Mouse (Mus musculus) midbrain, embryonic 14.5 days (tissue): ENCODE results near the gene Maged1. TPM values are rescaled to one million over a fixed set of nuclear protein-coding genes. Genes with fewer than 3 reads are reported as not detected.
A peak's percentile ranks its signal among the peaks of the same experiment; 100 is the strongest.

Experiments used
- ATAC-seq: fragments of 200-750 bp; cut with Nextera tagmentation; 2 replicates; pipeline ENCODE4 v1.8.0; 2017; ENCODE audit warnings: moderate number of reproducible peaks, moderate library complexity; ENCODE audit not compliant: low FRiP score, low TSS enrichment
- DNase-seq: peaks from one replicate; pipeline ENCODE4 v3.0.0-alpha.2; 2015
- H3K27ac ChIP-seq: fragments of 300-500 bp; sonication (generic); replicated peaks from 2 replicates; pipeline ENCODE4 v1.5.1; 2014; ENCODE audit warnings: mild to moderate bottlenecking, low read depth, low read length, moderate library complexity
- H3K27me3 ChIP-seq: fragments of 300-500 bp; sonication (generic); 2 replicates; pipeline ENCODE4 v1.6.1; 2014; ENCODE audit warnings: low read length, control low read depth, mixed read lengths; ENCODE audit not compliant: control insufficient read depth, insufficient read depth
- H3K36me3 ChIP-seq: fragments of 300-500 bp; sonication (generic); 2 replicates; pipeline ENCODE4 v1.6.1; 2014; ENCODE audit warnings: low read length, control low read depth; ENCODE audit not compliant: control insufficient read depth, insufficient read depth
- H3K4me1 ChIP-seq: fragments of 300-500 bp; sonication (generic); 2 replicates; pipeline ENCODE4 v1.6.1; 2014; ENCODE audit warnings: mild to moderate bottlenecking, antibody characterized with exemption, low read length, control low read depth; ENCODE audit not compliant: control insufficient read depth, insufficient read depth
- H3K4me2 ChIP-seq: fragments of 300-500 bp; sonication (generic); 2 replicates; pipeline ENCODE4 v1.6.1; 2014; ENCODE audit warnings: mild to moderate bottlenecking, low read length, moderate library complexity
- H3K4me3 ChIP-seq: fragments of 300-500 bp; sonication (generic); replicated peaks from 2 replicates; pipeline ENCODE4 v1.5.1; 2014; ENCODE audit warnings: low read depth, low read length
- H3K9ac ChIP-seq: fragments of 300-500 bp; sonication (generic); replicated peaks from 2 replicates; pipeline ENCODE4 v1.6.1; 2014; ENCODE audit warnings: mild to moderate bottlenecking, low read length, moderate library complexity
- H3K9me3 ChIP-seq: fragments of 300-500 bp; sonication (generic); 2 replicates; pipeline ENCODE4 v1.6.1; 2016; ENCODE audit warnings: low read length, control low read depth, mixed read lengths; ENCODE audit not compliant: control insufficient read depth
- WGBS: fragments of 180-500 bp; shearing (Covaris S2); extraction: QIAGEN DNeasy Blood & Tissue Kit; methylation state at CpG from one replicate; pipeline ENCODE4 v1.1.7; 2014; 5-methylcytosine and 5-hydroxymethylcytosine counted together
- polyA plus RNA-seq: library from polyadenylated mRNA; unstranded; fragments of >200 nt; fragmentation: Nextera tagmentation; extraction: Ambion mirVana; gene quantifications from 2 replicates; pipeline ENCODE4 v1.2.1, GENCODE M21; 2014

The Maged1 gene
- polyA plus RNA-seq = 1,056 and 1,237 TPM in 2 replicates

DNA sequence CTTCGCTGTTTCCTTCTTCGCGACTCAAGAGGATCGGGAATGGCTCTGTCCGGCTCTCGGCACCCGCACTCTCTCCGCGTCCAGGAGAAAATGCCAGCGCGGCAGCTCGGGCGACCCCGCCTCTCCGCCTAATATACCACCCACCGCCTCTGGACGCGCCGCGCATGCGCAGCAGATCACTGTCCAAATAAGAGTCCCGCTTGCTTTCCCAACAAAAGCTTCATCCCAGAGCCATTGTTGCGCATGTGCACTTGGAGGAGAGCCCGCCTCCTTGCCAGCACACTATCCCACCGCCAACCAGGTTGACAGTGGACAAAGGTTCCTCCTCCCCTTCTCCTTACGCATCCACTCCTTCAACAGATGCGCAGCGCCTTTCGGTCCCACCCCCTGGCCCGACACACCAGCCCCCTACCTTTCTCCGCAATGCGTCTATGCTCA is at the start of gene Maged1:
Maged1 (minus strand) TSS at position 226 of the 438 bp plus-strand sequence.
- peak within 1 kb of the TSS; percentile 94 for H3K27ac ChIP-seq
- H3K9me3 ChIP-seq = no peaks in the 10 kb centered on the region
- 18% methylated on average over 32 of the region's 32 CpGs for WGBS
- peak within 1 kb of the TSS; percentile 60 for H3K4me3 ChIP-seq
- peak within 1 kb of the TSS; percentile 59 for H3K4me2 ChIP-seq
- peaks cover 33% of the 10 kb centered on the region for H3K36me3 ChIP-seq
- H3K4me1 ChIP-seq = peaks cover 33% of the 10 kb centered on the region
- H3K9ac ChIP-seq = peak within 1 kb of the TSS; percentile 73
- DNase-seq (peak; percentile 95), ATAC-seq (peak; percentile 90)
- H3K27me3 ChIP-seq = no peaks in the 10 kb centered on the region

DNA sequence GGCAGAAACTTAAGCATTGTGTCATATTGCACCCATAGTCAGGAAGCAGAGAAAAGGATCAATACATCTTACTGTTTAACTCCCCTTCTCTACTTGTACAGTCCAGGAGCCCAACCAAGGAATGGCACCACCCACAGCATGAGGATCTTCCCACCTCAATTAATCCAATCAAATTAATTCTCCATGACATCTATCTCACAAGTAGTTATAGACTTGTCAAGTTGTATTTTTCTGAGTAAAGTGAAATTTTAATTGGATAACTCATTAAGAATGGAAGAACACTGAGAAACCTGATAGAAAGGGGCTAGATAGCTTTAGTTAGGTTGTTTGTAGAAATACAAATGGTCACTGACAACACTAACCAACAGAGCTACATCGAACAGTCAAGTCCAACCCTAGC is 38.3 kb upstream of the Maged1 start:
- no peak overlapping the region for H3K4me2 ChIP-seq
- H3K27ac ChIP-seq = no peak overlapping the region
- H3K9ac ChIP-seq = no peak overlapping the region
- H3K4me1 ChIP-seq = no peaks in the 10 kb centered on the region
- 85% methylated on average over 1 of the region's 1 CpGs for WGBS
- DNase-seq (no peak), ATAC-seq (no peak)
- no peaks in the 10 kb centered on the region for H3K36me3 ChIP-seq
- H3K4me3 ChIP-seq = no peak overlapping the region
- no peaks in the 10 kb centered on the region for H3K27me3 ChIP-seq
- H3K9me3 ChIP-seq = no peaks in the 10 kb centered on the region

DNA sequence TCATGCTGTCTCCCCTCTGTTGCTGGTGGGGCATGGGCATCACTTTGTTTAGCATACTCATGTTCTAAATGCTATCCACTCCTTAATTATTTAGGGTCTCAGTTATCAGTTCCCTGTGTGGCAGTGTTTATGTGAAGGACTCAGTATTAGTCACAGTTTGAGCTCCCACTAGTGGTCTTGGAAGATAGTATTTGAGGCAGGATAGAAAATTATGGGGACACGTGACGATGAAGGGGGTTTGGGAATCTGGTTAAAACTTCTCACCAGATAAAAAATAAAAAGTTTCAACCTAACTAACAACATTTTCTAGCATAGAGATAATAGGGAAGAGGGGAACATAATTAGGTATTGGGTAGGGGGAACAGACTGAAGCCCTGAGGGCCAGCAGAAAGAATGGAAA is 22.8 kb upstream of the Maged1 start:
- Histone ChIP-seq H3K4me1 (no peaks in the 10 kb centered on the region), H3K27ac (no peak overlapping the region), H3K9ac (no peak overlapping the region), H3K4me3 (no peak overlapping the region), H3K4me2 (no peak overlapping the region), H3K9me3 (no peaks in the 10 kb centered on the region), H3K36me3 (no peaks in the 10 kb centered on the region), H3K27me3 (no peaks in the 10 kb centered on the region)
- no peak for DNase-seq
- no peak for ATAC-seq
- WGBS = 84% methylated on average over 2 of the region's 2 CpGs

DNA sequence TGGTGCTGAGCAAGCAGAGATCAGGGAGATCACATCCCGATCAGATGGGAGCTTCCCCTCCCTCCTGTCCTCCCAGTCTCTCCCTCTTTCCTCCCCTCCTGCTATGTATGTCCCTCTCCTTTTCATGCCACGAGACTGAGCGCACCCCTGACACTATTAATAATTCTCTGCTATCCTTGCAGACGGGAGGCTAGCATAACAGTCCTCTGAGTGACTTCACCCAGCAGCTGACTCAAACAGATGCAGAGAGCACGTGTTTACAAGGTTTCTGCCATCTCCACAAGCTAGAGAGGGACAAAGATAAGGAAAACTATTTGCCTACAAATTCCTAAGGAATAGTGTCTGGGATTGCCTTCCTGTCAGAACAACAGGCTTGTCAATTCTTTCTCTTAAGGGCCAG is 20.4 kb upstream of the Maged1 start:
- DNase-seq = no peak
- H3K4me3 ChIP-seq = no peak overlapping the region
- no peaks in the 10 kb centered on the region for H3K36me3 ChIP-seq
- no peaks in the 10 kb centered on the region for H3K27me3 ChIP-seq
- 52% methylated on average over 5 of the region's 5 CpGs for WGBS
- H3K4me2 ChIP-seq = no peak overlapping the region
- H3K27ac ChIP-seq = no peak overlapping the region
- no peaks in the 10 kb centered on the region for H3K4me1 ChIP-seq
- H3K9me3 ChIP-seq = no peaks in the 10 kb centered on the region
- no peak for ATAC-seq
- H3K9ac ChIP-seq = no peak overlapping the region

DNA sequence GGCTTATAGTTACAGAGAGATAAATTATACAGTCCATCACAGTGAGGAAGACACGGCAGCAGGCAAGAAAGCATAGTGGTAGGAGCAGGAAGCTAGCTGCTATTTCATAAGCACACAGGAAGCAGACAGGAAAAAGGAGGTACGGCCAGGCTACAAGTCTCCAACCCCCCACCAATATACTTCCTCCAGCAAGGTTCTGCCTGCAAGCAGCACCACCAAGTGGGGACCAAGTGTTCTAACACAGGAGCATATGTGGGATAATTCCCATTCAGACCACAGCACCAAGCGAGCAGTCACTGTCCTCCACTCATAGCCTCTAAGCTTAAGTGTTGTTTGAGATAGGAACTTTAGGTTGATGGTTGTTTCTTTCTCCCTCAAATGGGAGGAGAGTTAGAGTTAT is 6.3 kb upstream of the Maged1 start:
- ATAC-seq (no peak), DNase-seq (peak; percentile 17)
- H3K27me3 ChIP-seq = no peaks in the 10 kb centered on the region
- no peak overlapping the region for H3K9ac ChIP-seq
- H3K4me2 ChIP-seq = no peak overlapping the region
- H3K4me3 ChIP-seq = no peak overlapping the region
- H3K36me3 ChIP-seq = no peaks in the 10 kb centered on the region
- 64% methylated on average over 3 of the region's 3 CpGs for WGBS
- H3K27ac ChIP-seq = no peak overlapping the region
- no peaks in the 10 kb centered on the region for H3K9me3 ChIP-seq
- H3K4me1 ChIP-seq = 0 out of 2 replicates have a peak, but pooled peaks cover 5% of the 10 kb centered on the region

DNA sequence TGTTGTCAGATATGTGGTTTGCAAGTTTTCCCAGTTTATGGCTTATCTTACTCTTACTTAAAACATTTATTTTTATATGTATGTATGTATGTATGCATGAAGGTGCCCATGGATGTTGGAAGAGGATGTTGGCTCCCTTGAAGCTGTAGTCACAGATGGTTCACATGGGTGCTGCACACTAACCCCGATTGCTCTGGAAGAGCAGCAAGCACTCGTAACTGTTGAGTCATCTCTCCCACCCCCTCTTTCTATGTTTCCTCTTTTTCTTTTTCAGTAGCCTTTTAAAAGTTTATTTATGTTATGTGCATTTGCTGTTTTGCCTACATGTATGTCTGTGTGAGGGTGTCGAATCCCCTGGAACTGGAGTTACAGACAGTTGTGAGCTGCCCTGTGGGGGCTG is 4.0 kb upstream of the Maged1 start:
- H3K4me2 ChIP-seq = no peak overlapping the region
- no peaks in the 10 kb centered on the region for H3K27me3 ChIP-seq
- no peak for DNase-seq
- H3K27ac ChIP-seq = no peak overlapping the region
- no peak overlapping the region for H3K4me3 ChIP-seq
- 92% methylated on average over 3 of the region's 3 CpGs for WGBS
- H3K36me3 ChIP-seq = no peaks in the 10 kb centered on the region
- H3K4me1 ChIP-seq = 0 out of 2 replicates have a peak, but pooled peaks cover 11% of the 10 kb centered on the region
- ATAC-seq = no peak
- H3K9me3 ChIP-seq = no peaks in the 10 kb centered on the region
- no peak overlapping the region for H3K9ac ChIP-seq

DNA sequence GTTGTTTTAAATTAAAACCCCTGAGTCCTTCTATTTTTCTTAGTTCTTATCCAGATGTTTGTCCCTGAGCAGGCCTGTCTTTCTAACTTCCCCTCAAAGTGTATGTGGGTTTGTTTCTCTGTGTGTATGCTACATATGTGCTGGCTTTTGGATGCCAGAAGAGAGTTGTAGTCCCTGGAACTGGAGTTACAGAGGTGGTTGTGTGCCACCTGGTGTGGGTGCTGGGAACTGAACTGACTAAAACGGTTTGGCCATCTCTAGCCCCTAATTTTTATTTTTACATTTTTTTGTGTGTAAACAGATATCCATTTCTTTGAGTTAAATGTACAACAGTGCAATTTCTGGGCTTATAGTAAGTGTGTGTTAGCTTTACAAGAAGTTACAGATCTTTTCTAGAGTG is 3.0 kb upstream of the Maged1 start:
- H3K4me2 ChIP-seq = no peak overlapping the region
- peaks cover 3% of the 10 kb centered on the region for H3K36me3 ChIP-seq
- H3K27ac ChIP-seq = peak overlapping the region; percentile 60; the same call in 1 of the 2 replicates
- no peak for ATAC-seq
- peaks cover 15% of the 10 kb centered on the region for H3K4me1 ChIP-seq
- DNase-seq = peak; percentile 78
- H3K9me3 ChIP-seq = no peaks in the 10 kb centered on the region
- no peak overlapping the region for H3K4me3 ChIP-seq
- whole genome bisulfite sequencing = 21% methylated on average over 1 of the region's 1 CpGs
- H3K27me3 ChIP-seq = no peaks in the 10 kb centered on the region
- no peak overlapping the region for H3K9ac ChIP-seq

DNA sequence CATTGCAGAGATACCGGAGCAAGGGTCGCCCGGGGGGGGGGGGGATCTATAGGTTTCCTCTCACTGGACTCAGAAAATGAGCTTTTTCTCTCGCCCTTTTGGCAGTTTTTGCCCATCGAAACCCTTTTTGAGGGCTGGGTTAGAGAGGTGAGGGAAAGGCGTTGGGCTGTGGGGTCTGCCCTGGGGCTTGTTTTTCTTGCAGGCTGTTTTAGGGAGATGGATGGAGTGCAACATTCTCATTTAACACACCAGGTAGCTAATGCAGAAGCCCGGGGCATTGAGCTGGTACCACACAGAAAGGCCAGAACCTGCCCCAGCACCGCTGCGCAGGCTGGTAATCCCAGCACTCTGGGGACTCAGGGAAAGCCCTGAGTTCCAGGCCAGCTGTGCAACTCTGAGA is 593 bp upstream of the Maged1 start:
- Histone ChIP-seq H3K4me2 (peak overlapping the region; percentile 57), H3K4me3 (peak overlapping the region; percentile 26), H3K27me3 (no peaks in the 10 kb centered on the region), H3K36me3 (peaks cover 27% of the 10 kb centered on the region), H3K27ac (peak overlapping the region; percentile 94), H3K4me1 (peaks cover 33% of the 10 kb centered on the region), H3K9me3 (no peaks in the 10 kb centered on the region), H3K9ac (peak overlapping the region; percentile 43)
- ATAC-seq (no peak), DNase-seq (no peak)
- WGBS = 29% methylated on average over 8 of the region's 9 CpGs

DNA sequence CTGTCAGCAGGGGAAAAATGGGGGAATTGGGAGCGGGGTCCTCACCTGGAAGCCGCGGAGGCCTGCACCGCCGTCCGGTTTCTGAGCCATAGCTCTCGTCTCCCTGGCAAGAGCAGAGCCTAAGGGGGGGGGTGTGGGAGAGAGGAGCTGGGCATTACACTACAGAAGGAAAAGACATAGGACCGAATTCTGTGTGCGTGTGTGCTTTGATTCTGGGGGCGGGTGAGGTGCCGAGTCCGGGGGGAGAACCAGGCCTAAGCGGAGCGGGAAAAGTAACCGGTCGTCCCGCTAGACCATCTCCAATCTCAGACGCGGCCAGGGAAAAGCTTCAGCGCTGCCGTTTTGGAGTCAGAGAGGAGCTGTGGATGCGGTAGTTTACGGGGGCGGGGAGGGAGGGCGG is 737 bp downstream of the Maged1 start:
- Histone ChIP-seq H3K4me2 (peak overlapping the region; percentile 59), H3K9ac (peak overlapping the region; percentile 73), H3K9me3 (no peaks in the 10 kb centered on the region), H3K27ac (peak overlapping the region; percentile 86), H3K4me1 (peaks cover 33% of the 10 kb centered on the region), H3K36me3 (peaks cover 41% of the 10 kb centered on the region), H3K27me3 (no peaks in the 10 kb centered on the region), H3K4me3 (peak overlapping the region; percentile 60)
- ATAC-seq = 0 out of 2 replicates have a peak, but pooled peaks have one; percentile 2
- 24% methylated on average over 25 of the region's 25 CpGs for WGBS
- no peak for DNase-seq
